Mouse (Mus musculus): ENCODE measurements around the gene Scnn1a. TPM values are rescaled to one million over a fixed set of nuclear protein-coding genes. Genes with fewer than 3 reads are reported as not detected.
A peak's percentile ranks its signal among the peaks of the same experiment; 100 is the strongest.
"Not testable (repeated sequence)": the region's sequence is repeated elsewhere in the genome, so short reads cannot be mapped to it uniquely, and the experiment has no call there.

Gene Scnn1a
- total RNA-seq (2014; rRNA removed) = 0.67 and 1.2 TPM in 2 replicates
- 1.0 and 1.5 TPM in 2 replicates for polyA plus RNA-seq (2015; fragmentation: Nextera tagmentation; extraction: Ambion mirVana)

- 60% methylated on average over 1 of the region's 1 CpGs for WGBS
- H3K9me3 ChIP-seq (ENCODE audit: low read length) = no peaks in the 10 kb centered on the region
- H3K27ac ChIP-seq (ENCODE audit: low read depth, low read length) = no peak within 1 kb of the TSS
- H3K4me3 ChIP-seq (ENCODE audit: low read depth, low read length) = no peak within 1 kb of the TSS
- H3K4me2 ChIP-seq (ENCODE audit: low read depth) = no peak within 1 kb of the TSS
- H3K9ac ChIP-seq = no peak within 1 kb of the TSS
- no peaks in the 10 kb centered on the region for H3K4me1 ChIP-seq (ENCODE audit: insufficient read depth)
- peaks cover 16% of the 10 kb centered on the region for H3K27me3 ChIP-seq (ENCODE audit: insufficient read depth, low read length)
- DNase-seq (no peak), ATAC-seq (no peak)
- no peak for TF ChIP-seq CTCF (IDR thresholded peaks at IDR 0.05; ENCODE audit: low read depth)
- H3K36me3 ChIP-seq (ENCODE audit: insufficient read depth) = no peaks in the 10 kb centered on the region
Observed at GRCm38 (mm10) chr6:125320323-125320722, at the start of gene Scnn1a. Scnn1a (plus strand) TSS chr6:125320659.

- no peaks in the 10 kb centered on the region for H3K36me3 ChIP-seq (ENCODE audit: insufficient read depth)
- DNase-seq (peak; percentile 93), ATAC-seq (peak; percentile 91)
- H3K27me3 ChIP-seq (ENCODE audit: insufficient read depth, low read length) = no peaks in the 10 kb centered on the region
- no peaks in the 10 kb centered on the region for H3K4me1 ChIP-seq (ENCODE audit: insufficient read depth)
- peak; percentile 96 for TF ChIP-seq CTCF (IDR thresholded peaks at IDR 0.05; ENCODE audit: low read depth)
- H3K9me3 ChIP-seq (ENCODE audit: low read length) = no peaks in the 10 kb centered on the region
- no peak overlapping the region for H3K9ac ChIP-seq
- peak overlapping the region; percentile 43 for H3K4me2 ChIP-seq (ENCODE audit: low read depth)
- peak overlapping the region; percentile 8; the same call in 1 of the 2 replicates for H3K4me3 ChIP-seq (ENCODE audit: low read depth, low read length)
- WGBS = 16% methylated on average over 17 of the region's 17 CpGs
- no peak overlapping the region for H3K27ac ChIP-seq (ENCODE audit: low read depth, low read length)
Observed at GRCm38 (mm10) chr6:125271455-125272227, 48.8 kb upstream of the Scnn1a start.

GRCm38 (mm10) chr6:125272228-125272785 is 48.2 kb upstream of the Scnn1a start:
- Histone ChIP-seq H3K4me2 (ENCODE audit: low read depth) (no peak overlapping the region), H3K9me3 (ENCODE audit: low read length) (no peaks in the 10 kb centered on the region), H3K27me3 (ENCODE audit: insufficient read depth, low read length) (no peaks in the 10 kb centered on the region), H3K4me3 (ENCODE audit: low read depth, low read length) (no peak overlapping the region), H3K36me3 (ENCODE audit: insufficient read depth) (no peaks in the 10 kb centered on the region), H3K27ac (ENCODE audit: low read depth, low read length) (no peak overlapping the region), H3K4me1 (ENCODE audit: insufficient read depth) (no peaks in the 10 kb centered on the region), H3K9ac (no peak overlapping the region)
- ATAC-seq = no peak
- no peak for DNase-seq
- 75% methylated on average over 10 of the region's 10 CpGs for WGBS
- no peak for TF ChIP-seq CTCF (IDR thresholded peaks at IDR 0.05; ENCODE audit: low read depth)

GRCm38 (mm10) chr6:125274841-125275563 is 45.5 kb upstream of the Scnn1a start:
- no peak overlapping the region for H3K9ac ChIP-seq
- H3K36me3 ChIP-seq (ENCODE audit: insufficient read depth) = no peaks in the 10 kb centered on the region
- peak; percentile 65 for TF ChIP-seq CTCF (IDR thresholded peaks at IDR 0.05; ENCODE audit: low read depth)
- no peak overlapping the region for H3K27ac ChIP-seq (ENCODE audit: low read depth, low read length)
- no peaks in the 10 kb centered on the region for H3K27me3 ChIP-seq (ENCODE audit: insufficient read depth, low read length)
- ATAC-seq = no peak
- DNase-seq = peak; percentile 52
- no peak overlapping the region for H3K4me3 ChIP-seq (ENCODE audit: low read depth, low read length)
- H3K4me1 ChIP-seq (ENCODE audit: insufficient read depth) = no peaks in the 10 kb centered on the region
- no peak overlapping the region for H3K4me2 ChIP-seq (ENCODE audit: low read depth)
- WGBS = 57% methylated on average over 15 of the region's 15 CpGs
- no peaks in the 10 kb centered on the region for H3K9me3 ChIP-seq (ENCODE audit: low read length)

GRCm38 (mm10) chr6:125279729-125280128 is 40.7 kb upstream of the Scnn1a start:
- no peaks in the 10 kb centered on the region for H3K27me3 ChIP-seq (ENCODE audit: insufficient read depth, low read length)
- H3K4me3 ChIP-seq (ENCODE audit: low read depth, low read length) = no peak overlapping the region
- DNase-seq (no peak), ATAC-seq (no peak)
- no peak overlapping the region for H3K9ac ChIP-seq
- no peaks in the 10 kb centered on the region for H3K36me3 ChIP-seq (ENCODE audit: insufficient read depth)
- H3K27ac ChIP-seq (ENCODE audit: low read depth, low read length) = no peak overlapping the region
- no peaks in the 10 kb centered on the region for H3K9me3 ChIP-seq (ENCODE audit: low read length)
- H3K4me1 ChIP-seq (ENCODE audit: insufficient read depth) = no peaks in the 10 kb centered on the region
- no peak for TF ChIP-seq CTCF (IDR thresholded peaks at IDR 0.05; ENCODE audit: low read depth)
- no peak overlapping the region for H3K4me2 ChIP-seq (ENCODE audit: low read depth)
- WGBS = 62% methylated on average over 8 of the region's 8 CpGs

- not testable (repeated sequence) for H3K4me1 ChIP-seq (ENCODE audit: insufficient read depth); H3K27me3 ChIP-seq (ENCODE audit: insufficient read depth, low read length); H3K4me3 ChIP-seq (ENCODE audit: low read depth, low read length); ATAC-seq; H3K9me3 ChIP-seq (ENCODE audit: low read length); H3K9ac ChIP-seq; H3K4me2 ChIP-seq (ENCODE audit: low read depth); H3K36me3 ChIP-seq (ENCODE audit: insufficient read depth); DNase-seq; H3K27ac ChIP-seq (ENCODE audit: low read depth, low read length)
- WGBS = 87% methylated on average over 13 of the region's 13 CpGs
Observed at GRCm38 (mm10) chr6:125282721-125283120, 37.7 kb upstream of the Scnn1a start.

- no peak for ATAC-seq
- DNase-seq = no peak
- Histone ChIP-seq H3K27ac (ENCODE audit: low read depth, low read length) (no peak overlapping the region), H3K36me3 (ENCODE audit: insufficient read depth) (no peaks in the 10 kb centered on the region), H3K4me3 (ENCODE audit: low read depth, low read length) (no peak overlapping the region), H3K9ac (no peak overlapping the region), H3K4me2 (ENCODE audit: low read depth) (no peak overlapping the region), H3K9me3 (ENCODE audit: low read length) (no peaks in the 10 kb centered on the region), H3K27me3 (ENCODE audit: insufficient read depth, low read length) (no peaks in the 10 kb centered on the region), H3K4me1 (ENCODE audit: insufficient read depth) (no peaks in the 10 kb centered on the region)
- WGBS = 48% methylated on average over 8 of the region's 8 CpGs
- no peak for TF ChIP-seq CTCF (IDR thresholded peaks at IDR 0.05; ENCODE audit: low read depth)
Observed at GRCm38 (mm10) chr6:125284250-125284649, 36.2 kb upstream of the Scnn1a start.
